Mouse (Mus musculus) myocyte (in vitro differentiated cells): ENCODE data around the gene Fndc11. TPM values are rescaled to one million over a fixed set of nuclear protein-coding genes. Genes with fewer than 3 reads are reported as not detected.

Experiments
- H3K27me3 ChIP-seq: one replicate; pipeline ENCODE4 v1.6.1; 2011; ENCODE audit not compliant: control insufficient read depth, insufficient read depth, insufficient read length
- H3K36me3 ChIP-seq: one replicate; pipeline ENCODE4 v1.6.1; 2011; ENCODE audit not compliant: control insufficient read depth, insufficient read depth
- H3K4me2 ChIP-seq: one replicate; pipeline ENCODE4 v1.6.1; 2011; ENCODE audit warnings: low read depth, control low read depth
- H3K4me3 ChIP-seq: one replicate; pipeline ENCODE4 v1.5.1; 2011; ENCODE audit warnings: mild to moderate bottlenecking, control low read depth, moderate library complexity
- H3K79me2 ChIP-seq: one replicate; pipeline ENCODE4 v1.6.1; 2011; ENCODE audit not compliant: control insufficient read depth, insufficient read depth
- H3ac ChIP-seq: one replicate; pipeline ENCODE4 v1.6.1; 2011; ENCODE audit not compliant: control insufficient read depth, insufficient read length
- CEBPB ChIP-seq: IDR thresholded peaks from 2 replicates; pipeline ENCODE4 v1.6.1; 2011; ENCODE audit warnings: mild to moderate bottlenecking, moderate library complexity; ENCODE audit not compliant: poor library complexity, insufficient read depth, severe bottlenecking
- E2F4 ChIP-seq: IDR thresholded peaks from one replicate; pipeline ENCODE4 v1.6.1; 2011; ENCODE audit warnings: mild to moderate bottlenecking, control low read depth, moderate library complexity; ENCODE audit not compliant: insufficient read depth
- MAX ChIP-seq: IDR thresholded peaks from one replicate; pipeline ENCODE4 v1.6.1; 2011; ENCODE audit warnings: low read depth, mild to moderate bottlenecking, control low read depth
- MYOD1 ChIP-seq, 3 experiments: IDR thresholded peaks; one replicate each; pipeline ENCODE4 v1.6.1; 2011; ENCODE audit warnings: control low read depth in 2 of 3, low read depth in 2 of 3, mild to moderate bottlenecking in 2 of 3, moderate library complexity in 1 of 3; ENCODE audit not compliant: insufficient read length in 2 of 3, control insufficient read depth in 1 of 3
- MYOG ChIP-seq, 3 experiments: IDR thresholded peaks; one replicate each; pipeline ENCODE4 v1.6.1; 2011; ENCODE audit warnings: control low read depth in 2 of 3, low read depth in 2 of 3, mild to moderate bottlenecking in 2 of 3; ENCODE audit not compliant: insufficient read length in 2 of 3, control insufficient read depth in 1 of 3, insufficient read depth in 1 of 3
- POLR2A ChIP-seq: IDR thresholded peaks from one replicate; pipeline ENCODE4 v1.6.1; 2011; ENCODE audit warnings: low read depth, mild to moderate bottlenecking, control low read depth, moderate library complexity; ENCODE audit not compliant: insufficient read length
- POLR2AphosphoS2 ChIP-seq: IDR thresholded peaks from one replicate; pipeline ENCODE4 v1.6.1; 2011; ENCODE audit warnings: low read depth, control low read depth; ENCODE audit not compliant: insufficient read length
- REST ChIP-seq: IDR thresholded peaks from one replicate; pipeline ENCODE4 v1.6.1; 2011; ENCODE audit warnings: mild to moderate bottlenecking, control low read depth, moderate library complexity; ENCODE audit not compliant: insufficient read depth, insufficient read length
- SRF ChIP-seq: IDR thresholded peaks from one replicate; pipeline ENCODE4 v1.6.1; 2011; ENCODE audit warnings: low read depth; ENCODE audit not compliant: control insufficient read depth, insufficient read length
- TCF12 ChIP-seq: IDR thresholded peaks from one replicate; pipeline ENCODE4 v1.6.1; 2011; ENCODE audit warnings: mild to moderate bottlenecking, control low read depth; ENCODE audit not compliant: poor library complexity, insufficient read depth, severe bottlenecking
- TCF3 ChIP-seq: IDR thresholded peaks from one replicate; pipeline ENCODE4 v1.6.1; 2011; ENCODE audit warnings: low read depth, control low read depth; ENCODE audit not compliant: insufficient read length
- USF1 ChIP-seq: IDR thresholded peaks from one replicate; pipeline ENCODE4 v1.6.1; 2011; ENCODE audit warnings: low read depth, mild to moderate bottlenecking, control low read depth, moderate library complexity
- polyA plus RNA-seq: library from polyadenylated mRNA; unstranded; fragments of >200 nt; fragmentation: generic; extraction: Trizol; gene quantifications from one replicate; pipeline ENCODE4 v1.2.1, GENCODE M21; 2012; ENCODE audit warnings: missing spikeins

Fndc11 gene
- polyA plus RNA-seq, 1 experiment, result not detected

GRCm38 (mm10) chr2:181191936-181192335 lies 27.9 kb upstream of the Fndc11 start:
- H3K4me3 ChIP-seq, result no peak overlapping the region

GRCm38 (mm10) chr2:181193044-181193443 lies 26.8 kb upstream of the Fndc11 start:
- TF ChIP-seq SRF (no peak), USF1 (no peak), MYOG (IDR thresholded peaks at IDR 0.05; ENCODE audit: control insufficient read depth in 1 of 3, insufficient read depth in 1 of 3, insufficient read length in 2 of 3, low read depth in 2 of 3) (no peak), MAX (no peak), POLR2A (no peak), TCF3 (no peak), CEBPB (no peak), POLR2AphosphoS2 (no peak), E2F4 (no peak), REST (no peak), MYOD1 (IDR thresholded peaks at IDR 0.05; ENCODE audit: control insufficient read depth in 1 of 3, insufficient read length in 2 of 3, low read depth in 2 of 3) (no peak), TCF12 (no peak)
- no peaks in the 10 kb centered on the region for H3K79me2 ChIP-seq
- H3K36me3 ChIP-seq, result no peaks in the 10 kb centered on the region
- H3K4me2 ChIP-seq, result no peak overlapping the region
- no peak overlapping the region for H3ac ChIP-seq
- H3K27me3 ChIP-seq, result peaks cover 11% of the 10 kb centered on the region
- H3K4me3 ChIP-seq, result no peak overlapping the region

More at GRCm38 (mm10) chr2:181191936-181192335, 27.9 kb upstream of the Fndc11 start:
- H3K4me2 ChIP-seq, result no peak overlapping the region
- no peaks in the 10 kb centered on the region for H3K79me2 ChIP-seq
- TF ChIP-seq TCF12 (no peak), MYOG (IDR thresholded peaks at IDR 0.05; ENCODE audit: control insufficient read depth in 1 of 3, insufficient read depth in 1 of 3, insufficient read length in 2 of 3, low read depth in 2 of 3) (no peak), MAX (no peak), CEBPB (no peak), POLR2AphosphoS2 (no peak), TCF3 (no peak), POLR2A (no peak), REST (no peak)
- no peak overlapping the region for H3ac ChIP-seq
- H3K36me3 ChIP-seq, result no peaks in the 10 kb centered on the region
- H3K27me3 ChIP-seq, result peaks cover 9% of the 10 kb centered on the region

GRCm38 (mm10) chr2:181196628-181197300 lies 23.0 kb upstream of the Fndc11 start:
- Histone ChIP-seq H3K4me3 (no peak overlapping the region), H3K27me3 (peaks cover 33% of the 10 kb centered on the region), H3ac (no peak overlapping the region), H3K79me2 (no peaks in the 10 kb centered on the region), H3K36me3 (no peaks in the 10 kb centered on the region), H3K4me2 (no peak overlapping the region)
- no peak for TF ChIP-seq MAX
- TF ChIP-seq REST, result no peak

GRCm38 (mm10) chr2:181201606-181202005 lies 18.2 kb upstream of the Fndc11 start:
- Histone ChIP-seq H3ac (no peak overlapping the region), H3K4me3 (no peak overlapping the region), H3K27me3 (peaks cover 51% of the 10 kb centered on the region), H3K36me3 (no peaks in the 10 kb centered on the region), H3K79me2 (no peaks in the 10 kb centered on the region), H3K4me2 (no peak overlapping the region)
- TF ChIP-seq MYOD1 (IDR thresholded peaks at IDR 0.05; ENCODE audit: control insufficient read depth in 1 of 3, insufficient read length in 2 of 3, low read depth in 2 of 3) (no peak), SRF (no peak), E2F4 (no peak), USF1 (no peak)

GRCm38 (mm10) chr2:181202422-181202821 lies 17.4 kb upstream of the Fndc11 start, which contains the start of gene Ptk6:
Ptk6 (minus strand) TSS chr2:181202789.
- Histone ChIP-seq H3K36me3 (no peaks in the 10 kb centered on the region), H3K4me2 (no peak within 1 kb of the TSS), H3ac (no peak within 1 kb of the TSS), H3K4me3 (no peak within 1 kb of the TSS), H3K79me2 (no peaks in the 10 kb centered on the region), H3K27me3 (peaks cover 59% of the 10 kb centered on the region)
- TF ChIP-seq POLR2A, result no peak
- no peak for TF ChIP-seq TCF12
- TF ChIP-seq E2F4, result no peak
- no peak for TF ChIP-seq TCF3
- no peak for TF ChIP-seq CEBPB
- no peak for TF ChIP-seq MYOG (IDR thresholded peaks at IDR 0.05; ENCODE audit: control insufficient read depth in 1 of 3, insufficient read depth in 1 of 3, insufficient read length in 2 of 3, low read depth in 2 of 3)
- no peak for TF ChIP-seq REST
- TF ChIP-seq MAX, result no peak
- TF ChIP-seq POLR2AphosphoS2, result no peak
- no peak for TF ChIP-seq SRF
- no peak for TF ChIP-seq MYOD1 (IDR thresholded peaks at IDR 0.05; ENCODE audit: control insufficient read depth in 1 of 3, insufficient read length in 2 of 3, low read depth in 2 of 3)
- TF ChIP-seq USF1, result no peak
